Mouse (Mus musculus) small intestine, adult 2 months (tissue): ENCODE measurements around the gene Cib4.

ENCODE experiments used
- CTCF ChIP-seq: fragments of 200-500 bp; IDR thresholded peaks from 2 replicates; pipeline ENCODE4 v1.5.1; 2012; ENCODE audit warnings: low read depth, mild to moderate bottlenecking, control low read depth, inconsistent platforms, low read length, moderate library complexity, mixed read lengths; ENCODE audit not compliant: insufficient replicate concordance, insufficient read length; ENCODE audit errors: extremely low read depth
- POLR2A ChIP-seq: fragments of 200-500 bp; IDR thresholded peaks from 2 replicates; pipeline ENCODE4 v1.6.1; 2012; ENCODE audit warnings: low read depth, mild to moderate bottlenecking, control low read depth, inconsistent platforms, low read length, moderate library complexity

GRCm38 (mm10) chr5:30466315-30466714 lies 79.3 kb downstream of the Cib4 start:
- TF ChIP-seq POLR2A (no peak), CTCF (no peak)
